Mouse (Mus musculus) heart, adult 18-20 months (tissue): Measurements from ENCODE around the gene Plekho2. TPM values are rescaled to one million over a fixed set of nuclear protein-coding genes. Genes with fewer than 3 reads are reported as not detected.

ENCODE experiments used
- DNase-seq, 2 experiments: peaks; one replicate each; pipeline ENCODE4 v3.0.0; 2021 to 2022; ENCODE audit warnings: mixed read lengths in 1 of 2
- total RNA-seq, 2 experiments: library from RNA; stranded (reverse); gene quantifications; 2 replicates each; pipeline ENCODE4 v1.2.3; 2021

The Plekho2 gene
- total RNA-seq, 2 experiments from 2014 or later = 8.8 to 9.3 TPM

DNA sequence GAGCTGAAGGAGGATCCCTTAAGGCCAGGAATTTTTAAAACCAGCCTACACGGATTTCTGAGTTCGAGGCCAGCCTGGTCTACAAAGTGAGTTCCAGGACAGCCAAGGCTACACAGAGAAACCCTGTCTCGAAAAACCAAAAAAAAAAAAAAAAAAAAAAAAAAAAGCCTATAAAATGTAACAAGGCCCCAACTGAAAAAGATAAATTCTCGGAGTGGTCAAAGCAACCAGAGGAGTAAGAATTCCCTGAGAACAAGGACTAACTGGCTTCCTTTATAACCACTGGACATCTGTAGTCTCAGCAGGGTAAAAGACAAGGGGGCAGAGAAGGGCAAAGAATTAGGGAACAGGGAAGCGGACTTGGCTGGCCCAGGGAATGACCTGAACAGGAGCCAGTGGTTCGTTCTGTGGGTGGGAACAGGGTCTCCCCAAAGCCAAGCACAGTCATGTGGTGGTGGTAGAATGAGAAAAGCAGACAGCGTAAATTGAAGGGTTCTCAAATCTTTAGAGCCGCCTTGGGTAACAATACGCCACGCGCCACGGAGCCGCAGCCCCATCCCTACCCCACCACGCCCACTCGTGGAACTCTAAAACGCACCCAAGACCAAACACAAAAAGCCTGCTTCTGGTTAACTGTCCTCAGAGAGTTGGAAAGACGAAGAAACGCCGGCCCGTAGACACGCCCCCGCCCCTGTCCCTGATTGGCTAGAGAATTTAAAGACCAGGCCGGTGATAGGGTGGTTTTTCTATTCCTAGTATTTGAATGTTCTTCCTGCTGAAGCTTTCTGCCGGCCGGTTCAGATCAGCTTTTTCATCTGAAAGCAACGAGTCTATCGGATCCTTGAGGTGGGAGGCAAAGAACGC, 6.8 kb upstream of the Plekho2 start, which contains the start of gene Pif1:
Gene Pif1, plus strand, starts transcription at position 755 of the 864 bp plus-strand sequence.
- peak; percentile 87 to 88 for DNase-seq

DNA sequence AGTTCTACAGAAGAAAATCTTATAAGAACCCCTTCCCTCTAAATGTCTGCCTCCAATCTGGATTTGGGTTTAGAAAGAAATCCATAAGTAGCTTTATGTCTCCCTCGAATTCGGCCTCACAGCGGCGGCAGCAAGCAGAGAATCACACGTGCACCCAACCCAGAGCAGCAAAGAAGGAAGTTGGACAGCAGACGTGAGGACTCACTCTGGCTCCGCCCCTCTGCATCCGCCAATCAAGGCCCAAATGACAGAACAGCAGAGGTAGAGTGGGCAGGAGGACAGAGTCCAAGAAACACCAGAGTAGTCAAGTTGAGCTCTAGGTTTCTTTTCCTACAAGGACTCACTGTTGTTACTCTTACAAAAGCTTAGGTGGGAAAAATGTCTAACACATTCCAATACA, 3.2 kb upstream of the Plekho2 start:
- DNase-seq = peak in 1 of 2 experiments; percentile 37

DNA sequence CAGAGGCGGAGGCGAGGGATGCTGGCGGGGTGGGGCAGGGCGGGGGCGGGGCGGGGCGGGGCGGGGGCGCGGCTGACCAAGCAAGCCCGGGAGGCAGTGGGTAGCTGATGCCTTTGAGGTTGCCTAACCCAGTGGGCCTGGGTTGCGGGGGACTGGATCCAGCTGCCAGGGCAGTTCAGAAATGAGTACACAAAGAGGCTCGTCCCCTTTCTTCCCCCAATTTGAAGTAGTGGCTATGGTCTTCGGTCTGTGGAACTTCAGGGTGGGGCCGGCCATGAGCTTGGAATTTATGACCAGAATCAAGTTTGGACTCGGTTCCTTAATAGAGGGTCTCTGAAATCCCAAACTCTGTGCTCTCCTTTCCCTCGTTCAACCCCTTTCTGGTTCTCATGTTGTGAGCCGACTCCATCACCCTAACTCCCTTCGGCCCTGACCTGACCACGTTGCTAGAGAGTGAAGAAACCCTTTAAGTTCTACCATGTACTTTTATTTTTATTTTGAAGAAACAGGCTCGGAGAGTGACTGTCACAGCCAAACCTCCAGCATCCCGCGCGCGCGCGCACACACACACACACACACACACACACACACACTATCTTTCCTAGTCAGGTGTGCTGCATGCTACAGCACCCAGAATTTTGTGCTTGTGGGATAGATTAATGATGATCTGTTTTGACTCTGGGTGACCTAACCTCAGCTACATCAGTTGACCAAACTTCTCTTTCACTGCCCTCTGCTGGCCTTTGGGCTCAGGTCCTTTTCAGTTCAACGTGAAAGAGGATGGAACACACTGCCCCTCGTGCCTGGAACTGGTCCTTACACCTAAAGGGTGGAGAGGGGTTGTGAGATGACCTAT, 789 bp upstream of the Plekho2 start:
- peak; percentile 93 to 94 for DNase-seq

DNA sequence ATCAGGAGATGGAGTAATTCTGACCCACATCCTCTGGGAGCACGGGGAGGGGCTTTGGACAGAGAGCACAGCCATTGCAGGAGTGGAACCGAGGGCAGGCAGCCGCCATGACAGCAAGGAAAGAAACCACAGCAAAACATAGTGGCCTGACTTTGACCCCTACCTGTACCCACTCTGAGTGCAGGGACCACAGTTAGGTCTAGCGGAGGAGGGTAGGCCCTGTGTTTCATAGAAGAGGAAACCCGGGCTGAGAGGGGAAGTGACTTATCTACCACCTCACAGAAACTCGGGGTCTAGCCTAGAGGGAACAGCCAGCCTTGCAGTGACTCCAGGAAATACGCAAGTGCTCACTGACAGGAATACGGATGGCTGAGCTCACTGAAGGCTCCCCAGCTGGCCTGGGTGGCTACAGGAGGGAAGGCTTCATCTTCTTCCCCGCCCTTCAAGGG, 1.0 kb downstream of the Plekho2 start:
- peak; percentile 68 to 85 for DNase-seq

DNA sequence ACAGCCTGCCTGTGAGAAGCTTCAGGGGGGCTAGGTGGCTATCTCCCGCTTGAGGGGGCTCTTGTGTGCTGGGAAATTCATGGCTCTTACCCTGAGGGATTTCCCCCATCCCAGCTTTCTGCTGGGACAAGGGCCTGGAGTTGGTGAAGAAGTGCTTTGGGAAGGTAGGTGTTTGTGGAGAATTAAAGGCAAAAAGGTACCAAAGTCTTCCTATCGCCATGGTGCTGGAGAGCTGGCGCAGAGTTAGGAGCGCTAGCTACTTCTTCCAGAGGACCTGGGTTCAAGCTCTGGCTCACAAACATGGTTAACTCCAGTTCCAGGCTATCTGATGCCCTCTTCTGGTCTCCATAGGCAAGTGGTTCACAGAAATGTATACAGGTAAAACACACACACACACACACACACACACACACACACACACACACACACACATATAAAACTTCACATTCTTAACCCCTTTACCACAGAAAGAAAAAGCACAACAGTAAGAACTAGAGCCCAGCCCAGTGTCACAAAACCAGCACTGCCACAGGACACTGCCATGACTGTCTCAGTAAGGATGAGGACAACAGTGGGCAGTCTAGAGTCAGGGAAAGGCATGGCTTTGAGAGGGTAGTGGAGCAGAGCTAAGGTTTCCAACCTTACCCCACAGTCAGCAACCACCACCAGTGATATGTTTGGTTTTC, 2.2 kb downstream of the Plekho2 start:
- DNase-seq = no peak

DNA sequence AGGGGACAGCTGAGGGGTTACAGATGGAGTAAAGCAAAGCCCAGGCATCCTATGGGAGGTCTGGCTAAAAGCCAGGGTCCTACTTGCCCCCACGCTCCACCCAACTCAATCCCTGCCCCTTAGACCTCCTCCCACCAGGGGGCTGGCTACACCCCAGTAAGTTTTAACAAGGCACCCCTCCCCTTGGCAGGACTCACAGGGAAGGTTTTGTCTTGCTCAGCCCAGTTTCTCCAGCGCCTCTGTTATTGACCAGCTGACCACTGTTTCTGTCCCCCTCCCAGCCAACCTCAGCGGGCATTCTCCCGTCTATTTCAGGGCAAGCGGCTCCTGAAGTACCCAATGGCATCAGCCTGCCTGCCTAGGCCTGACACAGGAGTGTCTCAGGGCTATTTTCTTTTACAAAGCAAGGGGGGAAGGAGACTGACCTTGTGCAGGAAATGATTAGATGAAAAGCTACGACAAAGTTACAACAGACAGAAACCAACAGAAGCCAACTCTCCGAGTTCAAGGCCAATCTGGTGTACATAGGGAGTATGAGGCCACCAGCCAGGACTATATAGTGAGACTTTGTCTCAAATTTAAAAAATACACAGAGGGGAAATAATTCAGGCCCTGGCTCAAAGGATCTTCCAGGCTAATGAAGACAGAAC, 2.9 kb downstream of the Plekho2 start:
- DNase-seq = peak; percentile 60 to 65

DNA sequence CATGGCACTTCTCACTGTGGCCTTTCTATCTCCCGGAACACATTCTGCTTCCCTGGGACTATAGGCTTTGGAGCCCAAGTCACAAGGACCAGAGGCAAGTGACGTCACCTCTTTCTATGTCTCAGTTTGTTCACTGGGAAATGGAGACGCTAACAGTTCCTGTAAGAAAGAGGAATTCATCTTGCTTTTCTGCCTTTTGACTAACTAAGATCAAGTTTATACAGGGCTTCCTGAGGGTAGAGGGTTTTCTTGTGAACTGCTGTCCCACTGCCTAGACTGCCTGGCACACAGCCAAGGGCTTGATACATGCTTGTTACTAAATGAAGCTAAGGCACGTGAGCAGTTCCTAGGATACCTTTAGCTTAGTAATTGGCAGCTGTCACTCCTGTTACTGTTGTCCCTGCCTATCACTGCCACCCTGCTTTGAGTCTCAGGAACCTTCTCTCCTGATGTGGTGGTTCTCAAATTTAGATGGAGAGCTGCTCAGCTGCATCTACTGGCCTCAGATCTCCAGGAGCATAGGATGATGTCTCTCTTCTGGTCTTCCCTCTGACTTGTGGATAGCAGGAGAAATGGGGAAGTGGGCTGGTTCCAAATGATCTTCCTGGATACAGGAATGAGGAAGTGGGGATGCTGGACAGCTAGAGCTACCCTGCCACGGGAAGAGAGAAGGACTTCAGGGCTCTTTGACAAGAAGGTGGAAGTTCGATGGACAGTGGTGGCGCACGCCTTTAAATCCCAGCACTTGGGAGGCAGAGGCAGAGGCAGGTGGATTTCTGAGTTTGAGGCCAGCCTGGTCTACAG, 4.2 kb downstream of the Plekho2 start:
- DNase-seq = peak; percentile 62 to 64

- DNase-seq = no peak
Observed at GRCm38 (mm10) chr9:65574513-65575392, 5.1 kb downstream of the Plekho2 start.

DNA sequence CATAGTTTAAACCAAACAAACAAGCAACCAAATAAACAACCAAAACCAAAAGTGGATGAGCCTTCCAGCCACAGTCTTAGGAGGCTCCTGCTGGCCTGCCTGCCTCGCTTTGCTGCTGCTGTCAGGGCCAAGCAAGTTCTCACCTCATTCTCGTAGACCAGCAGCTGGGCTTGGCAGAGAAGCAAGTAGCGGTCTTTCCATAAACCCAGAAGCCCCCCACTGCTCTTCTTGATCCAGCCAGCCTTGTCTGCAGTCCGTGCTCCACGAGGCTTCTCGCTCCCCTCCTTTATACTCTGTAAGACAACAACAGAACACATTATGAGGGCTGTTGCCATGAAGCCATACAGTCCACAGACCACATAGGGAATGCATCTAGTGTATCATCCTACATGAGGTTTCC, 7.0 kb downstream of the Plekho2 start:
- DNase-seq = no peak

DNA sequence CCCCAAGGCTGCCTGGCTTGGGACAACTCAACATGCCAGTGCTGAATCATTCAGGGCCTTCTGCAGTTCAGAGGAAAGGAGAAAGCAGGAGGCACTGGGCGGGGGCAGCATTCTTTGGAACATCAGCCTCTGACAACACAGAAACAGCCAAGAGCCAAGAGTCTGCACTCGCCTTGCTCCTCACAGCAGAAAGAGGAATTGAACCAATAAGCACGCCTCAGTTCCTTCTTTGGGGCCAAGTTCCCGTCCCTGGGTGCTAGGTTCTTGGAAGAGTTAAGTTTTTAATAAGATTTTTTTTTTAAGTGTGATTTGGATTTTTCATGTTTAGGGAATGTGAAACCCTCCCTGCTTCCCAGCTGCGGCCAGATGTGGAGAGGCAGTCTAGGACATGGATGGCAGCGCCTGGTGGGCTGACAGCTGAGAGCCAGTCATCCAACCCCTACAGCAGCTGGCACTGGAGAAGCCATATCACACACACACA, 10.3 kb downstream of the Plekho2 start:
- peak; percentile 73 to 88 for DNase-seq

DNA sequence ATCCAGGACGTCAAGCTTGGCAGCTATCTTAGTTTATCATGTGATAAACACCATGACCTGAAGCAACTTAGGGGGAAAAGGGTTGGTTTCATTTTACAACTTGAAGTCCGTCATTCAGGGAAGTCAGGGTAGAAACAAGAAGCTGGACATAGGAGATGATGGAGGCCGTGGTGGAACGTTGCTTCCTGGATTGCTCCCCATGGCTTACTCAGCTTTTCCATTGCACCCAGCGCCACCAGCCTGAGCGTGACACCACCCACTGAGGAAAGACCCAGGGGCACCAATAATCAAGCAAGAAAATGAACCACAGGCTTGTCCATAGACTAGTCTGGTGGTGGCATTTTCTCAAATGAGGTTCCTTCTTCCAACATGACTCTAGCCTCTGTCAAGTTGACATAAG, 11.1 kb downstream of the Plekho2 start:
- DNase-seq = no peak

DNA sequence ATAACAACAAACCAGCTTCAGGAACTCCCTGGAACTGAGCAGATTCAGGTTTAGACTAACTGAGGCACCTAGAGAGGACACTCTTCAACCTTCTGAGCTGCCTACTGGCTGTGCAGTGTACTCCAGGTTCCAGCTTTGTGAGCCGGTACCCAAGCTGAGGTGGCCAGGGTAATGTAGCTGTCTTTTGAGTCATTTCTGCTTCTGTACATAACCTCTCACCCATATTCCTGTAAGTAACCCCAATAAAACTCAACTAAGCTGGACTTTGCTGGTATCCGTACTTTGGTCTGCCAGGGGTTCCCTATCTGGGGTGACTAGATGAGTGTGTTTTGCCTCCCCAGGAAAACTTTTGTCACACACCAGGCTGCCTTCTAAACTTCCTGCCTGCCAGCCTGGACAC, 15.1 kb downstream of the Plekho2 start:
- no peak for DNase-seq

DNA sequence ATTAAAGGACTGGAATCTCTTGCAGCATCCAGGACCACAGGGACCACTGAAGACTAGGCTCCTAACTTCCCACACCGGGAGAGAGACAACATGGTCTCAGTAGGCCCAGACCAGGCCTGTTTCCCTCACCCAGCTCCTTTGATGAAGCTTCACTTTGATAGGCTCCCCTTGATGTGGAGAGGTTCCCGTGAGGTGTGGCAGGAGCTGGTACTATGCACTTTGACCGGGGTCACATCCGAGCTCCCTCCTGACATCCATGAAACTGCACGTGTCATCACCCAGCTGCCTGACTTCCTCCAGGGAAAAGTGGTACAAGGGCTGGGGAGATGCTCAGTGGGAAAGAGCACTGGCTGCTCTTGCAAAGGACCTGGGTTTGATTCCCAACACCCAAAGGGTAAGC, 16.8 kb downstream of the Plekho2 start:
- DNase-seq = no peak

DNA sequence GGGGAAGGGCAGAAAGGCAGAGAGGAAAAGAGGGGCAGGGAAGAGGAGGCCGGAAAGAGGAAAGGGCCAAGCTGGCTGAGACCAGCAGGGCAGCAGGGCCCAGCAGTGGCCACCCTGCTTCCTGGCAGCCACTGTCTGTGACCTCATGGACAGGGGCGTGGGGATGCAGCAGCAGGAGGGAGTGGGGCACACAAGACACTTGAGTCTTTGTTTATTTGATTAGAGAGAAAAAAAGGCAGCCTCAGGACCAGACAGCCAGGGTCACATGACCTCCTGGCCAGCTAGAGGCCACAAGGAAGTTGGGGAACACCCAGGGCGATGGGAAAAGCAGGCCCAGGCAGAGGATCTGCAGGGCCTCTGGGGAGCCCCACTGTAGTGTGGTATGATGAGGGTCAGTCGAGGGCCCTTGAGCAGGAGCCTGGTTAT, 17.7 kb downstream of the Plekho2 start:
- peak; percentile 70 to 89 for DNase-seq

DNA sequence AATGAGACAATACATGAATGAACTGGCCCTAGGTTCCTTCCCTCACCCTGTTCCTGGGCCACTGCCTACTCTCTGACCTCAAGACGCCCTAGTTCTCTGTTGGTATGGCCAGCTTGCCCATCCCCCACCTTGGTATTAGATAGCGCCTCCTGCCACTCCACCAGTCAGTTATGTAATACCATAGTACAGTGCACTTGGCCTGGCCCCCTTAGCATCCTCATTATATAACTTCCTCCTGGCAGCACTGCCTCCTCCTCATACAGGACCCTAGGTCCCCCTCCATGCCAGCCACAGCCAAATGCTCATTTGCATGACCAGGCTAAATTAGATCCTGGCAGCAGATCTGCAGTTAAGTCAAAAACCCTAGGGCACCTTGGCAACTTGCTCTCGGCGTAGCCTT, 18.8 kb downstream of the Plekho2 start:
- DNase-seq = peak; percentile 62 to 74

DNA sequence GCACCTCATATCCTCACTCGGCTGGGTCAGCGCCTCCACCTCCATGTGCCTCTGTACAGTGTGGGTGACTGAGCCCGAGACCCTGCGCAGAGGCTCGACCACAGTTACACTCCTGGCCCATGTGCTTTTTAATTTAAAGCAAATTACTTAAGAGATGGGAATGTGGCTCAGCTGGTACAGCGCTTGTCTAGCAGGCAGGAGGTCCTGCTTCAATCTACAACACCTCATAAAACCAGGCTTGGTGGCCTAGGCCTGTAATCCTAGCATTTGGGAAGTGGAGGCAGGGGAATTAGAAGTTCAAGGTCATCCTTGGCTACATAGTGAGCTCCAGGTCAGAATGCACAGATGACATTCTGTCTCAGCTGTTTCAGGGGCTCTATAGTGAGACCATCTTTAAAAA, 21.0 kb downstream of the Plekho2 start:
- DNase-seq = no peak

DNA sequence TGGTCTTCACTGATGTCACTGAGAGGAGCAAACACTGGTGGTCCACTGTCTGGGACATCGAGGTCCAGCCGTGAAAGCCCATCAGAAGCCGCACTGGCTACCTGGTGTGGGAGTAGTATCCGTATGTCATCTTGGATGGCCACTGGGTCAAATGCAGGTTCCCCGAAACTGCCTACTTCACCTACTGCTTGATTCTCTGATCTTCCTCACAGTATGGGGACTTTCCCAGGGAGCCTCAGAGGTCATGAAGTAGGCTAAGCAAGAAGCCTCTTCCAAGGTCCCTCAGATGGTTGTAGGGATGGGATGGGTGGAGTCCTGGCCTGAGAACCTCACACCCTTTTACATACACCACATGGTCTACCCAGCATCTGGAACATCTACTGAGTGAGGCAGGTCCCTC, 22.9 kb downstream of the Plekho2 start:
- DNase-seq = no peak

GRCm38 (mm10) chr9:65556349-65556748, 23.5 kb downstream of the Plekho2 start:
- no peak for DNase-seq

- DNase-seq = no peak
Observed at GRCm38 (mm10) chr9:65555621-65556020, 24.2 kb downstream of the Plekho2 start.

DNA sequence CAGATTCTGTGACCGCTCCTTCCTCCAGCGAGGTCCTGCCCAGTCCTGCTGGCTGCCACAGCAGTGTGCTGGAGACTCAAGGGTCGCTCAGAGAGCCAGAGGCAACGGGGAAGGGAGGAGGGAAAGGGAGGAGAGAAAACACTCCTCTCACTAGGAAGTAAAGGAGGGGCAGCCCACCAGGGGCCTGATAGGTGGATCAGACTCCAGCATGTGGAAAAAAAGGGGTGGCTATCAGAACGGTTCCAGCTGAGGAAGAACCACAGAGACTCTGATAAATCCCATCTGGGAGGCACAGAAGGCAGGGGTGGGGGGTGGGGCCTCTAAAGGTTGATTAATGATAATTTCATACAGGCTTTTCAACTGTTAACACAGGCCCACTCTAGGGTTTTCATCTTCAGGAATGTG, 24.8 kb downstream of the Plekho2 start:
- DNase-seq = no peak
